Mouse (Mus musculus) stomach, embryonic 14.5 days (tissue): ENCODE data around the gene Rdh13. TPM values are rescaled to one million over a fixed set of nuclear protein-coding genes. Genes with fewer than 3 reads are reported as not detected.

Experiments
- ATAC-seq: fragments of 200-750 bp; cut with Nextera tagmentation; 2 replicates; pipeline ENCODE4 v1.8.0; 2017; ENCODE audit warnings: low read depth, moderate TSS enrichment; ENCODE audit not compliant: insufficient number of reproducible peaks, insufficient read depth, low FRiP score
- H3K27ac ChIP-seq: fragments of 300-500 bp; sonication (generic); 2 replicates; pipeline ENCODE4 v1.5.1; 2014; ENCODE audit warnings: mild to moderate bottlenecking, low read length, moderate library complexity, mixed read lengths
- H3K27me3 ChIP-seq: fragments of 300-500 bp; sonication (generic); 2 replicates; pipeline ENCODE4 v1.6.1; 2014; ENCODE audit warnings: low read length, control low read depth, mixed read lengths; ENCODE audit not compliant: control insufficient read depth, insufficient read depth
- H3K36me3 ChIP-seq: fragments of 300-500 bp; sonication (generic); 2 replicates; pipeline ENCODE4 v1.6.1; 2014; ENCODE audit warnings: mild to moderate bottlenecking, control low read depth, low read length, moderate library complexity, mixed read lengths; ENCODE audit not compliant: control insufficient read depth, insufficient read depth
- H3K4me1 ChIP-seq: fragments of 300-500 bp; sonication (generic); 2 replicates; pipeline ENCODE4 v1.6.1; 2014; ENCODE audit warnings: low read length, control low read depth, mixed read lengths; ENCODE audit not compliant: control insufficient read depth, insufficient read depth
- H3K4me2 ChIP-seq: fragments of 300-500 bp; sonication (generic); replicated peaks from 2 replicates; pipeline ENCODE4 v1.6.1; 2014; ENCODE audit warnings: low read depth, low read length, control low read depth
- H3K4me3 ChIP-seq: fragments of 300-500 bp; sonication (generic); 2 replicates; pipeline ENCODE4 v1.5.1; 2014; ENCODE audit warnings: low read depth, low read length, control low read depth
- H3K9ac ChIP-seq: fragments of 300-500 bp; sonication (generic); replicated peaks from 2 replicates; pipeline ENCODE4 v1.6.1; 2014; ENCODE audit warnings: low read depth, mild to moderate bottlenecking, control low read depth, low read length, moderate library complexity, mixed read lengths
- H3K9me3 ChIP-seq: fragments of 300-500 bp; sonication (generic); 2 replicates; pipeline ENCODE4 v1.6.1; 2016; ENCODE audit warnings: low read depth, low read length, control low read depth; ENCODE audit not compliant: control insufficient read depth
- WGBS: fragments of 180-500 bp; shearing (Covaris S2); extraction: QIAGEN DNeasy Blood & Tissue Kit; methylation state at CpG from one replicate; pipeline ENCODE4 v1.1.7; 2014; 5-methylcytosine and 5-hydroxymethylcytosine counted together
- polyA plus RNA-seq: library from polyadenylated mRNA; unstranded; fragments of >200 nt; fragmentation: Nextera tagmentation; extraction: Ambion mirVana; gene quantifications from 2 replicates; pipeline ENCODE4 v1.2.1, GENCODE M21; 2014

The Rdh13 gene
- 31.9 and 34.6 TPM in 2 replicates for polyA plus RNA-seq

GRCm38 (mm10) chr7:4445216-4445791, at the start of gene Rdh13:
Gene Rdh13 (minus strand): TSS chr7:4445649.
- ATAC-seq: peak; percentile 93
- WGBS: under 1% methylated on average over 35 of the region's 35 CpGs
- Histone ChIP-seq H3K4me1 (peaks cover 10% of the 10 kb centered on the region; the same call in 1 of the 2 replicates), H3K27ac (peak within 1 kb of the TSS; percentile 79; the same call in 1 of the 2 replicates), H3K4me3 (peak within 1 kb of the TSS; percentile 85), H3K36me3 (peaks cover 28% of the 10 kb centered on the region; the same call in 1 of the 2 replicates), H3K27me3 (no peaks in the 10 kb centered on the region), H3K9ac (peak within 1 kb of the TSS; percentile 65), H3K4me2 (peak within 1 kb of the TSS; percentile 61), H3K9me3 (no peaks in the 10 kb centered on the region)

- no peak overlapping the region for H3K4me2 ChIP-seq
- 61% methylated on average over 1 of the region's 1 CpGs for WGBS
- peaks cover 34% of the 10 kb centered on the region for H3K36me3 ChIP-seq
- H3K4me1 ChIP-seq: peaks cover 24% of the 10 kb centered on the region
- H3K27ac ChIP-seq: no peak overlapping the region
- H3K4me3 ChIP-seq: no peak overlapping the region
- H3K9ac ChIP-seq: no peak overlapping the region
- no peaks in the 10 kb centered on the region for H3K9me3 ChIP-seq
- no peaks in the 10 kb centered on the region for H3K27me3 ChIP-seq
- ATAC-seq: no peak
These were observed 48.5 kb upstream of the Rdh13 start for GRCm38 (mm10) chr7:4493991-4494390.

GRCm38 (mm10) chr7:4492284-4493224, 47.1 kb upstream of the Rdh13 start:
- H3K4me2 ChIP-seq: no peak overlapping the region
- H3K4me1 ChIP-seq: peaks cover 12% of the 10 kb centered on the region
- no peak for ATAC-seq
- peak overlapping the region; percentile 48; the same call in 1 of the 2 replicates for H3K27ac ChIP-seq
- H3K36me3 ChIP-seq: peaks cover 38% of the 10 kb centered on the region
- WGBS: 78% methylated on average over 13 of the region's 13 CpGs
- H3K4me3 ChIP-seq: no peak overlapping the region
- no peak overlapping the region for H3K9ac ChIP-seq
- no peaks in the 10 kb centered on the region for H3K27me3 ChIP-seq
- no peaks in the 10 kb centered on the region for H3K9me3 ChIP-seq

- Histone ChIP-seq H3K4me2 (no peak overlapping the region), H3K9ac (no peak overlapping the region), H3K4me1 (peaks cover 12% of the 10 kb centered on the region), H3K36me3 (peaks cover 31% of the 10 kb centered on the region), H3K4me3 (no peak overlapping the region), H3K27ac (no peak overlapping the region), H3K9me3 (no peaks in the 10 kb centered on the region), H3K27me3 (no peaks in the 10 kb centered on the region)
- WGBS: 70% methylated on average over 6 of the region's 6 CpGs
- ATAC-seq: no peak
These were observed 45.9 kb upstream of the Rdh13 start for GRCm38 (mm10) chr7:4491308-4491707.

GRCm38 (mm10) chr7:4482281-4482680, 36.8 kb upstream of the Rdh13 start:
- Histone ChIP-seq H3K9me3 (no peaks in the 10 kb centered on the region), H3K4me1 (peaks cover 12% of the 10 kb centered on the region; the same call in 1 of the 2 replicates), H3K9ac (no peak overlapping the region), H3K36me3 (peaks cover 44% of the 10 kb centered on the region), H3K4me3 (no peak overlapping the region), H3K27me3 (no peaks in the 10 kb centered on the region), H3K4me2 (no peak overlapping the region), H3K27ac (no peak overlapping the region)
- no peak for ATAC-seq
- 89% methylated on average over 12 of the region's 12 CpGs for WGBS

GRCm38 (mm10) chr7:4479674-4480073, 34.2 kb upstream of the Rdh13 start:
- H3K4me2 ChIP-seq: 0 out of 2 replicates have a peak overlapping the region, but pooled peaks have one; percentile 75
- no peaks in the 10 kb centered on the region for H3K27me3 ChIP-seq
- H3K4me1 ChIP-seq: peaks cover 12% of the 10 kb centered on the region; the same call in 1 of the 2 replicates
- no peak overlapping the region for H3K4me3 ChIP-seq
- H3K36me3 ChIP-seq: peaks cover 35% of the 10 kb centered on the region
- H3K9me3 ChIP-seq: no peaks in the 10 kb centered on the region
- H3K9ac ChIP-seq: no peak overlapping the region
- no peak for ATAC-seq
- 25% methylated on average over 6 of the region's 6 CpGs for WGBS
- H3K27ac ChIP-seq: peak overlapping the region; percentile 33; the same call in 1 of the 2 replicates

- Histone ChIP-seq H3K9me3 (no peaks in the 10 kb centered on the region), H3K36me3 (peaks cover 27% of the 10 kb centered on the region), H3K4me3 (peak overlapping the region; percentile 47), H3K4me2 (peak overlapping the region; percentile 75), H3K27me3 (0 out of 2 replicates have a peak, but pooled peaks cover under 1% of the 10 kb centered on the region), H3K9ac (peak overlapping the region; percentile 33), H3K27ac (peak overlapping the region; percentile 97), H3K4me1 (peaks cover 12% of the 10 kb centered on the region; the same call in 1 of the 2 replicates)
- WGBS: 2% methylated on average over 16 of the region's 16 CpGs
- no peak for ATAC-seq
These were observed 33.4 kb upstream of the Rdh13 start for GRCm38 (mm10) chr7:4478796-4479291.
